In the genomic region with DNA sequence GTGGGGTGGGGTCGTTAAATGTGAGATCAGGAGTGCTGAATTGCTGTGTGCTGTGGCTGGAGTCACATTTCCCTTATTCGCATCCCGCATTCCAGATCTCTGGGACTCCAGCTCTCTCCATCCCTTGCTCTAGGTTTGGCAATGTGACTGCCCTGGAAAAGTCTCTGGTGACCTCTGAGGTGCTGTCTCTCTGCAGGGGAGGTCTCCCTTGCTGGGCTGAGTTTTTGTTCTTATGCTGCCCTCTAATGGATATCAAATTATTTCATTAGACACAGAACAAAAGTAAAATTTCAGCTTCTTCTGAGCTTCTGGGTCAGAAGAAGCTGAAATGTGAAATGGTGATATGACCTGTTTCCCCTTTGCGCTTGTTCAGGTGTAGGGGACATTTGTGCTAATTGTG, we compare ENCODE assay signal across 8 mouse cellular contexts.
DNase-seq lines count a peak whose midpoint lies in the region; ATAC-seq lines count a peak whose summit lies in the region.

No protein-coding gene starts in this region.

- no peak overlapping the region for H3K27ac ChIP-seq in heart, embryonic 11.5 days (ENCODE audit: low read depth, low read length)
- H3K27ac ChIP-seq in embryonic facial prominence, embryonic 10.5 days (replicated peaks) = no peak overlapping the region

- ATAC-seq in heart, embryonic 11.5 days (replicated peaks; ENCODE audit: insufficient number of reproducible peaks, low FRiP score, low TSS enrichment) = no peak
- ATAC-seq in megakaryocyte, adult 5-6 weeks (ENCODE audit: poor library complexity, severe bottlenecking) = 0 out of 2 replicates have a peak, but pooled peaks have one; percentile 15

- H3K27me3 ChIP-seq in heart, embryonic 11.5 days (ENCODE audit: control insufficient read depth, insufficient read depth, low read length) = no peaks in the 10 kb centered on the region
- H3K27me3 ChIP-seq in embryonic facial prominence, embryonic 10.5 days (replicated peaks; ENCODE audit: low read depth, poor library complexity, severe bottlenecking) = no peaks in the 10 kb centered on the region

- no peak overlapping the region for H3K9ac ChIP-seq in heart, embryonic 11.5 days (ENCODE audit: low read depth, low read length)

- no peaks in the 10 kb centered on the region for H3K36me3 ChIP-seq in heart, embryonic 11.5 days (ENCODE audit: control insufficient read depth, insufficient read depth, low read length)
- H3K36me3 ChIP-seq in embryonic facial prominence, embryonic 10.5 days (replicated peaks) = no peaks in the 10 kb centered on the region

- H3K9me3 ChIP-seq in heart, embryonic 11.5 days (replicated peaks; ENCODE audit: control insufficient read depth, low read length) = no peaks in the 10 kb centered on the region
- no peaks in the 10 kb centered on the region for H3K9me3 ChIP-seq in embryonic facial prominence, embryonic 10.5 days

- H3K4me2 ChIP-seq in heart, embryonic 11.5 days = no peak overlapping the region

- WGBS in heart, embryonic 11.5 days (ENCODE audit: insufficient replicate concordance) = 31% methylated on average over 4 of the region's 4 CpGs
- WGBS in embryonic facial prominence, embryonic 10.5 days = 24% methylated on average over 4 of the region's 4 CpGs

- DNase-seq in heart, postnatal 4 days = peak; percentile 7
- peak; percentile 17 for DNase-seq in Muller cell, postnatal 12 days (ENCODE audit: inconsistent ontology term)
- peak; percentile 18 for DNase-seq in embryonic facial prominence, embryonic 10.5 days (ENCODE audit: low spot score)
- no peak for DNase-seq in lung, postnatal 36 days
- DNase-seq in spleen, adult 18-20 months = no peak
- no peak for DNase-seq in adrenal gland, adult 2 months

- H3K4me3 ChIP-seq in heart, embryonic 11.5 days (ENCODE audit: low read depth, low read length) = no peak overlapping the region
- H3K4me3 ChIP-seq in embryonic facial prominence, embryonic 10.5 days = no peak overlapping the region

- no peaks in the 10 kb centered on the region for H3K4me1 ChIP-seq in heart, embryonic 11.5 days (ENCODE audit: control insufficient read depth, insufficient read depth, low read length)
- H3K4me1 ChIP-seq in embryonic facial prominence, embryonic 10.5 days = peaks cover 14% of the 10 kb centered on the region

Comparison
In these comparisons a context has a peak if more than half of its experiments do, and no peak if none do; other contexts are left out.
1. DNase-seq: peak in heart, postnatal 4 days (single experiment), Muller cell, postnatal 12 days (single experiment) and embryonic facial prominence, embryonic 10.5 days (single experiment); none in lung, postnatal 36 days (single experiment), spleen, adult 18-20 months (0 of 2) and adrenal gland, adult 2 months (single experiment).